Mouse (Mus musculus): Measurements from ENCODE around the gene Slc46a2. TPM values are rescaled to one million over a fixed set of nuclear protein-coding genes. Genes with fewer than 3 reads are reported as not detected.

The Slc46a2 gene
- polyA plus RNA-seq, 1 experiment: not detected

DNA sequence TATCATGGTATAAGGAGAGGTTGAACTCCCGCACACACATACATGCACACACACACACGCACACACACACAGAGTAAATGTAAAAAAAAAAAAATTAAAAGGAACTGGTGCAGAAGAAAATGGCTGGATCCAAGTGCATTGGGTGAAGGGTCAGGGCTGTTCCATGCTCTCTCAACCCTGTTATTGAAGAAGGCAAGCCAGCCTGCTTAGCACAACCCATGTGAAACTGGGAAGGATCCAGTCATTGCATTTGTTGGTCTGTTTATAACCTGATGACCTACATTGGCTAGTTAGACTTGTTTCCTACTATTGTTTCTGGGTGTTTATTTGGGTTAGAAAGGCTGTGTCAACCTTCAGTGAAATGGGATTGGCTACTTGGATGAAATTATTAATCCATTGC lies 6.1 kb downstream of the Slc46a2 start:
- Histone ChIP-seq H3K27ac (ENCODE audit: insufficient read depth, low read depth, low read length) (no peak overlapping the region), H3K4me1 (ENCODE audit: control insufficient read depth, insufficient read depth, low read length) (no peaks in the 10 kb centered on the region), H3K4me3 (ENCODE audit: insufficient read depth, low read length) (no peak overlapping the region)
- TF ChIP-seq POLR2A (IDR thresholded peaks at IDR 0.05; ENCODE audit: borderline replicate concordance, low read depth, low read length) (no peak), CTCF (IDR thresholded peaks at IDR 0.05; ENCODE audit: low read depth, low read length) (no peak)

DNA sequence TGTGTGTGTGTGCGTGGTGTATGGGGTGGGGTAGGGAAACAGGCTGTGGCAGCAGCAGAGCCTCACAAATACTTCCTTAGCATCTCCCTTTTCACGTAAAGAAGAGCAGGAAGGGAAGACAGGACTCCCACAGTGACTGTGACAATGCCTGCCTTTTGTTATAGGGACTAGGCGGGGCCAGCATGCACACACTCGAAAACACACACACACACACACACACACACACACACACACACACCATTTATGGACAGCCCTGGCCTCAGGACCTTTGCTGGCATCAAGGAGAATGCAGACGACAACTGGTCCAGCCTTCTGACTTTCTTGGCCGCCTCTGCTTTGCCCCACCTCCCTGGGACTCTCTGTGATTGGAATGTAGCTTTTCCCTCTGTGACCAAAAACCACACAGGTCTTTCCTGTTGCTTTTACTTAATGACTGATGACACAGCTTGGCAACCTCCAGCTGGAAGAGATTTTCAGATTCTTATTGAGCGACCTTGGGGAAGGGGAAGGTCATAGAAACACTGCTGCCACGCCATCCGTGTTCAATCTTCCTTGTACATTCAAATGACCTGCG lies 7.1 kb downstream of the Slc46a2 start:
- no peak overlapping the region for H3K4me3 ChIP-seq (ENCODE audit: insufficient read depth, low read length)
- H3K4me1 ChIP-seq (ENCODE audit: control insufficient read depth, insufficient read depth, low read length): no peaks in the 10 kb centered on the region
- no peak overlapping the region for H3K27ac ChIP-seq (ENCODE audit: insufficient read depth, low read depth, low read length)
- TF ChIP-seq CTCF (IDR thresholded peaks at IDR 0.05; ENCODE audit: low read depth, low read length) (no peak), POLR2A (IDR thresholded peaks at IDR 0.05; ENCODE audit: borderline replicate concordance, low read depth, low read length) (no peak)

DNA sequence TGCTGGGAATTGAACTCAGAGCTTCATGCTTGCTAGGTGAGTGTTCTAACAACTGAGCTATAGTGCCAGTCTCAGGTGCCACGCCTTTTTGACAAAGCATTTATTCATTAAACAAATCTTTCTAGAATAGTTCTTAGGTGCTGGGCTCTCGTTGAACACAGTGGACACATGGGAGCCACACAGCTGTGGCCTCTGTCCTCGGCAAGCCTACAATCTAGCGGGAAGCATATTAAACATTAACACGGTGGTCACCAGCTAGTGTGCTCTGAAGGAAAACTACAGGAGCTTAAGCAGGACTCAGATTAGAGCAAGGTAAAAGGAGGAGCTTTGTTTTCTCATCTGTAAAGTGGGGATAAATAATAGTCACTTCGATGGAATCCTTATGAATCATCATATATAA lies 7.8 kb downstream of the Slc46a2 start:
- TF ChIP-seq POLR2A (IDR thresholded peaks at IDR 0.05; ENCODE audit: borderline replicate concordance, low read depth, low read length): no peak
- no peak for TF ChIP-seq CTCF (IDR thresholded peaks at IDR 0.05; ENCODE audit: low read depth, low read length)
- Histone ChIP-seq H3K27ac (ENCODE audit: insufficient read depth, low read depth, low read length) (no peak overlapping the region), H3K4me1 (ENCODE audit: control insufficient read depth, insufficient read depth, low read length) (no peaks in the 10 kb centered on the region), H3K4me3 (ENCODE audit: insufficient read depth, low read length) (no peak overlapping the region)

DNA sequence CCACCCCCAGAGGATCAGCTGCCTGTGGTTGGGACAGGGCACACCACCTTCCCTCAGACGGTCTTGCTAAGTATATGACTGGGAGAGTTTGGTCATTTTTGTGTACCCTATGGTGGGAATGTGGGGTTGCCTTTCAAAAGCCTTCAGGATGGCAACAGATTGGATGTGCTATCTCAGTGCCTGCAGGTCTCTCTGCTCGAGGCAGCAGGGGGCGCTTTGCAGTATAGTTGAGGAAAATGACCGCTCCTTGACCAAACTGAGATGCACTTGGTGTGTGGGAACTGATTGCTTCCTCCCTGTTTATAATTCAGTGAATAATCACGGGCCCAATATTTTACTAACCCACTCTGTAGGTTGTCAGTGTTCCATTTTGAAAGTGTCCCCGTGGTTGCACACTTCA lies 12.3 kb downstream of the Slc46a2 start:
- Histone ChIP-seq H3K4me3 (ENCODE audit: insufficient read depth, low read length) (no peak overlapping the region), H3K27ac (ENCODE audit: insufficient read depth, low read depth, low read length) (no peak overlapping the region), H3K4me1 (ENCODE audit: control insufficient read depth, insufficient read depth, low read length) (no peaks in the 10 kb centered on the region)
- no peak for TF ChIP-seq POLR2A (IDR thresholded peaks at IDR 0.05; ENCODE audit: borderline replicate concordance, low read depth, low read length)
- no peak for TF ChIP-seq CTCF (IDR thresholded peaks at IDR 0.05; ENCODE audit: low read depth, low read length)

DNA sequence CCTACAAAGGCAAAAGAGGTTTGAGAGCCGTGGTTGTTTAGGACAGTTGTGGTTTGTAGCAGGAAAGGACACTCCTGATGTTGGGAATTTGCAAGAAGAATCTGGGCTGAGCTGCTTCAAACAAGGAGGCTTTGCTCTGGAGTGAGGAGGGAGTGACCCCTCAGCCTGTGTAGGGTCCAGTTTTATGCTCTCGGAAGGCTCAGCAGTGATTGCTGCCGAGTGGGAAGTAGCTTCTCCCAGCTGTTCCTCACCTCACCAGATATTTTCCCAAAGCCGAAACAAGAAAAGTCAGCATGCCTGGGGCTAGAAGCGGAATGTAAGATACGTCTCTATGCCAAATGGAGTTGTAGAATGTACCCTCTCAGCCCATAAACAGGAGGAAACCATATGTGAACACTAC lies 13.0 kb downstream of the Slc46a2 start:
- Histone ChIP-seq H3K27ac (ENCODE audit: insufficient read depth, low read depth, low read length) (no peak overlapping the region), H3K4me1 (ENCODE audit: control insufficient read depth, insufficient read depth, low read length) (no peaks in the 10 kb centered on the region), H3K4me3 (ENCODE audit: insufficient read depth, low read length) (no peak overlapping the region)
- TF ChIP-seq POLR2A (IDR thresholded peaks at IDR 0.05; ENCODE audit: borderline replicate concordance, low read depth, low read length) (no peak), CTCF (IDR thresholded peaks at IDR 0.05; ENCODE audit: low read depth, low read length) (no peak)

DNA sequence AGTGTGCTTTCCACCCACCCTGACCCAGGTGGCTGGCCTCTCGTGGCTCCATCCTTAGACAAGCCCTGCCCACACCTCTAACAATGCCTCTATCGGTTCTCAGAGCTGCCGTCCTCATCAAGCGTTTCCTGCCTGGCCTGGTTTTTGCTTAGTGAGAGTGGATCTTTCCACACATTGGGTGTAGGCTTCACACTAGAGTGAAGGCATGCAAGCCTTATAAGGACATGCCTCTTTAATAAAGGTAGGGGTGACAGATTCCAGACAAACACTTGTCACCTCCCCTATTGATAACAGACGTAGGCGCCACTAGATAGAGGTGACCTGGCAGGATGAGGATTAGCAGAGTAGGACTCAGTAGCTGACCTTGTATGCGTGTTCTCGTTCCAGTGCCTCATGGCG lies 16.3 kb downstream of the Slc46a2 start:
- Histone ChIP-seq H3K4me1 (ENCODE audit: control insufficient read depth, insufficient read depth, low read length) (peaks cover 16% of the 10 kb centered on the region), H3K4me3 (ENCODE audit: insufficient read depth, low read length) (no peak overlapping the region), H3K27ac (ENCODE audit: insufficient read depth, low read depth, low read length) (no peak overlapping the region)
- no peak for TF ChIP-seq CTCF (IDR thresholded peaks at IDR 0.05; ENCODE audit: low read depth, low read length)
- TF ChIP-seq POLR2A (IDR thresholded peaks at IDR 0.05; ENCODE audit: borderline replicate concordance, low read depth, low read length): no peak

DNA sequence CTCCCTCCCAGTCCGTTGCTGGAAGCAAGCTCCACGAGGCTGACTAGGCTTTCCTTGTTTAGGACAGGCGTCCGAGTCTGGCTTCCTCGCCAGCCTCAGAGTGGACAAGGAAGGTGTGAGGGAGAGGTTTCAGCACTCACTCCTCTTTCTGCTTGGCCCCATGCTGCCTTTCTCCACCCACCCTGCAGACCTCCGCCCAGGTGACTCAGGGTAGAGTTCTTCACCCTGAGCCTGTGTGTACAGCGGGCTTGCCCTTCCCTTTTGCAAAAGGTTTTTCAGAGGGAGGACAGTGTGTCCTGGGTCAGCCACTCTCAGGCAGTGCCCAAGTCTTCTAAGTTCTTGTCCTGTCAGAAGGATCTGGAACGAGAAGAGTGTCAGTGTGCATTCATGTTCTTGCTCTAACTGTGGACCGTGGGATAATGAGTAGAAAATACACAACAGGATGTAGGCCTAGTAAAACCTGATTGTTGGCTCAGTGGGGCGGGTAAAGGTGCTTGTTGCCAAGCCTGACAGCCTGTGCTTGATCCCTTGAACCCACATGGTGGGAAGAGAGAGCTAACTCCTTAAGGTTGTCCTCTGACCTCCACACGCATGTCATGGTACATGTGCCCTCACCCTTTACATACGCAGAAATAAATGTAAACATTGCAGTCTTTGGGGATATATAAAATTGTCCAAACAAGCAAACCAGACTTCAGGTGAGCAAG lies 16.9 kb downstream of the Slc46a2 start:
- Histone ChIP-seq H3K4me3 (ENCODE audit: insufficient read depth, low read length) (no peak overlapping the region), H3K27ac (ENCODE audit: insufficient read depth, low read depth, low read length) (no peak overlapping the region), H3K4me1 (ENCODE audit: control insufficient read depth, insufficient read depth, low read length) (peaks cover 21% of the 10 kb centered on the region)
- TF ChIP-seq POLR2A (IDR thresholded peaks at IDR 0.05; ENCODE audit: borderline replicate concordance, low read depth, low read length) (no peak), CTCF (IDR thresholded peaks at IDR 0.05; ENCODE audit: low read depth, low read length) (no peak)

DNA sequence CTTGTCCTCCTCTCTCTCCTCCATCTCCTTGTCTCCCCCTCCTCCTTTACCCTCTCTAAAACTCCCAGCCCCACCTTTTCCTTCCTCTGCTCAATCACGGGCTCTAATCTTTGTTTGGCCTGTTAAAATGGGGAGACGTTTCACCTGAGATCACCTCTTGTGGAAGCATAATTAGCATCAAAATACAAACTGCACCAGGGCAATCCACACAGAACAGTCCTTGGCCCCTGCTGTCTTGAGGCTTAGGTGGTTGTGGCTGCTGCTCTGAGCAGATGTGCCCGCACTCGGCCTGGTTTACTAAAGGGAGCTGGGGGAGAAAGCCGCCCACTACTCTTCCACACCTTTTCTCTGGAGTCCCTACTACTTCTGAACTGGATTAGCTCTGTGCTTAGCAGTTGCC lies 18.9 kb downstream of the Slc46a2 start:
- TF ChIP-seq CTCF (IDR thresholded peaks at IDR 0.05; ENCODE audit: low read depth, low read length): no peak
- TF ChIP-seq POLR2A (IDR thresholded peaks at IDR 0.05; ENCODE audit: borderline replicate concordance, low read depth, low read length): no peak
- H3K27ac ChIP-seq (ENCODE audit: insufficient read depth, low read depth, low read length): no peak overlapping the region
- H3K4me1 ChIP-seq (ENCODE audit: control insufficient read depth, insufficient read depth, low read length): peaks cover 24% of the 10 kb centered on the region
- no peak overlapping the region for H3K4me3 ChIP-seq (ENCODE audit: insufficient read depth, low read length)

DNA sequence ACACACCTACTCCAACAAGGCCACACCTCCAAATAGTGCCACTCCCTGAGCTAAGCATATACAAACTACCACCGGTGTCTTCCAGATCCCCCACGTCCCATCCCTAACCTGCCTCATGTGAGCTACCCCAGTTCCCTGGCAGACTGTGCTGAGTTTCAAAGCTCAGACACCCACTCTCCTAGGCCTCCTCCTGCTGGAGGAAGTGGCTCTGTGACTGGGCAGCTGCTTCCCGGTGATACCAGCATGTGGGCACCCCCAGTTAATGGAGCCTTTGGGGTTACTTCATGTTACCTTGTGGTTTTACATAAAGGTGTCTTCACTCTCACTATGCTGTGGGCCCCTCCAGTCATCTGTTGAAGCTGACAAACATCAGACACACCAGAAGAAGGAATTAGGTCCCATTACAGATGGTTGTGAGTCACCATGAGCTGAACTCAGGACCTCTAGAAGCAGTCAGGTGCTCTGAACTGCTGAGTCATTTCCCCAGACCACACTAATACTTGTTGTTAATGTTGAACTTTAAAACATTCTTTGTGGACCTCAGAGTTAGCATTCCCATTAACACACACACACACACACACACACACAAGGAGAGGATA lies 19.8 kb downstream of the Slc46a2 start:
- H3K27ac ChIP-seq (ENCODE audit: insufficient read depth, low read depth, low read length): peak overlapping the region; percentile 22
- H3K4me1 ChIP-seq (ENCODE audit: control insufficient read depth, insufficient read depth, low read length): peaks cover 24% of the 10 kb centered on the region
- no peak for TF ChIP-seq CTCF (IDR thresholded peaks at IDR 0.05; ENCODE audit: low read depth, low read length)
- TF ChIP-seq POLR2A (IDR thresholded peaks at IDR 0.05; ENCODE audit: borderline replicate concordance, low read depth, low read length): no peak
- no peak overlapping the region for H3K4me3 ChIP-seq (ENCODE audit: insufficient read depth, low read length)

DNA sequence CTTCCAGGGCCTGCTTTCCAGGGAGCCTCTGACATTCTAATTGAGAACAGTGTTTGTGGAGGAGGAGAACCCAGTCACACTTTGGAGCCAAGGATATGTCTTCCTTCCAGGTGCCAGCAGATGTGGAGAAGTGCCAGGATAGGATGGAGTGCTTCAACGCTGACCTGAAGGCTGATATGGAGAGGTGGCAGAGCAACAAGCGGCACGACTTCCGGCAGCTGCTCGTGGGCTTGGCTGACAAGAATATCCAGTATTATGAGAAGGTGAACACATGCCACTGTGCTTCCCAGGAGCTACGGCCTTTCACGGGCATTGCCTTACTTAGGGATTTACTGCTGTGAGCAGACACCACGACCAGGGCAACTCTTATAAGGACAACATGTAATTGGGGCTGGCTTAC lies 20.4 kb downstream of the Slc46a2 start:
- H3K4me3 ChIP-seq (ENCODE audit: insufficient read depth, low read length): no peak overlapping the region
- peaks cover 27% of the 10 kb centered on the region for H3K4me1 ChIP-seq (ENCODE audit: control insufficient read depth, insufficient read depth, low read length)
- TF ChIP-seq POLR2A (IDR thresholded peaks at IDR 0.05; ENCODE audit: borderline replicate concordance, low read depth, low read length) (no peak), CTCF (IDR thresholded peaks at IDR 0.05; ENCODE audit: low read depth, low read length) (no peak)
- no peak overlapping the region for H3K27ac ChIP-seq (ENCODE audit: insufficient read depth, low read depth, low read length)

Data from bone marrow macrophage, adult 2 months (primary cell).